Mouse (Mus musculus) embryonic facial prominence, embryonic 15.5 days (tissue): Measurements from ENCODE around the gene Car10. TPM values are rescaled to one million over a fixed set of nuclear protein-coding genes. Genes with fewer than 3 reads are reported as not detected.

Experiments
- ATAC-seq: fragments of 200-750 bp; cut with Nextera tagmentation; 2 replicates; pipeline ENCODE4 v1.8.0; 2017; ENCODE audit warnings: low read depth, moderate TSS enrichment; ENCODE audit not compliant: insufficient number of reproducible peaks, low FRiP score, low TSS enrichment
- H3K27ac ChIP-seq: fragments of 300-500 bp; sonication (generic); replicated peaks from 2 replicates; pipeline ENCODE4 v1.5.1; 2015; ENCODE audit warnings: mild to moderate bottlenecking, inconsistent platforms
- H3K27me3 ChIP-seq: fragments of 300-500 bp; sonication (generic); 2 replicates; pipeline ENCODE4 v1.6.1; 2015; ENCODE audit warnings: inconsistent platforms
- H3K36me3 ChIP-seq: fragments of 300-500 bp; sonication (generic); 2 replicates; pipeline ENCODE4 v1.6.1; 2015; ENCODE audit warnings: mild to moderate bottlenecking, inconsistent platforms
- H3K4me1 ChIP-seq: fragments of 300-500 bp; sonication (generic); 2 replicates; pipeline ENCODE4 v1.6.1; 2015; ENCODE audit warnings: inconsistent platforms
- H3K4me2 ChIP-seq: fragments of 300-500 bp; sonication (generic); replicated peaks from 2 replicates; pipeline ENCODE4 v1.6.1; 2015; ENCODE audit warnings: mild to moderate bottlenecking, inconsistent platforms
- H3K4me3 ChIP-seq: fragments of 300-500 bp; sonication (generic); replicated peaks from 2 replicates; pipeline ENCODE4 v1.5.1; 2015; ENCODE audit warnings: mild to moderate bottlenecking, inconsistent platforms
- H3K9ac ChIP-seq: fragments of 300-500 bp; sonication (generic); 2 replicates; pipeline ENCODE4 v1.6.1; 2015; ENCODE audit warnings: inconsistent platforms
- H3K9me3 ChIP-seq: fragments of 300-500 bp; sonication (generic); replicated peaks from 2 replicates; pipeline ENCODE4 v1.6.1; 2016; ENCODE audit warnings: inconsistent platforms
- WGBS: fragments of 180-500 bp; shearing (Covaris S2); methylation state at CpG from one replicate; pipeline ENCODE4 v1.1.7; 2015; 5-methylcytosine and 5-hydroxymethylcytosine counted together
- polyA plus RNA-seq: library from polyadenylated mRNA; unstranded; fragments of >200 nt; fragmentation: Nextera tagmentation; extraction: Ambion mirVana; gene quantifications from 2 replicates; pipeline ENCODE4 v1.2.1, GENCODE M21; 2015

Gene Car10
- polyA plus RNA-seq, 1 experiment from 2014 or later = 3.1 TPM

GRCm38 (mm10) chr11:93590652-93591051, 492.8 kb downstream of the Car10 start:
- no peaks in the 10 kb centered on the region for H3K27me3 ChIP-seq

GRCm38 (mm10) chr11:93594033-93594432, 496.2 kb downstream of the Car10 start:
- no peak overlapping the region for H3K9ac ChIP-seq
- no peak overlapping the region for H3K27ac ChIP-seq
- no peaks in the 10 kb centered on the region for H3K9me3 ChIP-seq
- H3K27me3 ChIP-seq = no peaks in the 10 kb centered on the region
- no peak overlapping the region for H3K4me3 ChIP-seq
- H3K4me2 ChIP-seq = no peak overlapping the region
- H3K36me3 ChIP-seq = no peaks in the 10 kb centered on the region
- no peak for ATAC-seq
- WGBS = 19% methylated on average over 2 of the region's 2 CpGs
- H3K4me1 ChIP-seq = no peaks in the 10 kb centered on the region

More at GRCm38 (mm10) chr11:93590652-93591051, 492.8 kb downstream of the Car10 start:
- Histone ChIP-seq H3K9me3 (no peaks in the 10 kb centered on the region), H3K4me3 (no peak overlapping the region), H3K4me1 (no peaks in the 10 kb centered on the region), H3K36me3 (no peaks in the 10 kb centered on the region), H3K9ac (no peak overlapping the region), H3K4me2 (no peak overlapping the region), H3K27ac (no peak overlapping the region)
- ATAC-seq = no peak
- 74% methylated on average over 3 of the region's 3 CpGs for WGBS

GRCm38 (mm10) chr11:93598175-93598574, 500.3 kb downstream of the Car10 start:
- ATAC-seq = no peak
- Histone ChIP-seq H3K27ac (no peak overlapping the region), H3K4me1 (no peaks in the 10 kb centered on the region), H3K9ac (no peak overlapping the region), H3K27me3 (no peaks in the 10 kb centered on the region), H3K36me3 (no peaks in the 10 kb centered on the region), H3K4me3 (no peak overlapping the region), H3K4me2 (no peak overlapping the region), H3K9me3 (no peaks in the 10 kb centered on the region)
- 43% methylated on average over 4 of the region's 4 CpGs for WGBS

- WGBS = 74% methylated on average over 3 of the region's 3 CpGs
- Histone ChIP-seq H3K27me3 (no peaks in the 10 kb centered on the region), H3K4me1 (no peaks in the 10 kb centered on the region), H3K4me2 (no peak overlapping the region), H3K4me3 (no peak overlapping the region), H3K9me3 (no peaks in the 10 kb centered on the region), H3K9ac (no peak overlapping the region), H3K27ac (no peak overlapping the region), H3K36me3 (no peaks in the 10 kb centered on the region)
- ATAC-seq = no peak
Measured at GRCm38 (mm10) chr11:93599755-93600154, 501.9 kb downstream of the Car10 start.

GRCm38 (mm10) chr11:93603575-93603974, 505.7 kb downstream of the Car10 start:
- WGBS = 43% methylated on average over 1 of the region's 1 CpGs
- Histone ChIP-seq H3K9ac (no peak overlapping the region), H3K36me3 (no peaks in the 10 kb centered on the region), H3K4me2 (no peak overlapping the region), H3K27ac (no peak overlapping the region), H3K9me3 (no peaks in the 10 kb centered on the region), H3K4me1 (no peaks in the 10 kb centered on the region), H3K27me3 (no peaks in the 10 kb centered on the region), H3K4me3 (no peak overlapping the region)
- ATAC-seq = no peak

GRCm38 (mm10) chr11:93607111-93607510, 509.3 kb downstream of the Car10 start:
- H3K4me3 ChIP-seq = no peak overlapping the region
- WGBS = 64% methylated on average over 1 of the region's 1 CpGs
- no peak for ATAC-seq

GRCm38 (mm10) chr11:93608716-93609115, 510.9 kb downstream of the Car10 start:
- Histone ChIP-seq H3K4me3 (no peak overlapping the region), H3K36me3 (no peaks in the 10 kb centered on the region), H3K4me2 (no peak overlapping the region), H3K27ac (no peak overlapping the region), H3K9me3 (no peaks in the 10 kb centered on the region), H3K9ac (no peak overlapping the region), H3K4me1 (no peaks in the 10 kb centered on the region), H3K27me3 (no peaks in the 10 kb centered on the region)
- 41% methylated on average over 7 of the region's 7 CpGs for WGBS
- no peak for ATAC-seq

More at GRCm38 (mm10) chr11:93607111-93607510, 509.3 kb downstream of the Car10 start:
- no peaks in the 10 kb centered on the region for H3K4me1 ChIP-seq
- no peak overlapping the region for H3K27ac ChIP-seq
- H3K9ac ChIP-seq = no peak overlapping the region
- no peak overlapping the region for H3K4me2 ChIP-seq
- H3K9me3 ChIP-seq = no peaks in the 10 kb centered on the region
- H3K27me3 ChIP-seq = no peaks in the 10 kb centered on the region
- H3K36me3 ChIP-seq = no peaks in the 10 kb centered on the region

- Histone ChIP-seq H3K9ac (no peak overlapping the region), H3K27ac (no peak overlapping the region), H3K27me3 (no peaks in the 10 kb centered on the region), H3K4me2 (no peak overlapping the region), H3K4me1 (no peaks in the 10 kb centered on the region), H3K36me3 (no peaks in the 10 kb centered on the region), H3K4me3 (no peak overlapping the region), H3K9me3 (no peaks in the 10 kb centered on the region)
- 81% methylated on average over 4 of the region's 4 CpGs for WGBS
- ATAC-seq = no peak
Measured at GRCm38 (mm10) chr11:93612071-93612470, 514.2 kb downstream of the Car10 start.

- Histone ChIP-seq H3K4me3 (no peak overlapping the region), H3K4me1 (no peaks in the 10 kb centered on the region), H3K9ac (no peak overlapping the region), H3K36me3 (no peaks in the 10 kb centered on the region), H3K4me2 (no peak overlapping the region), H3K9me3 (no peaks in the 10 kb centered on the region), H3K27ac (no peak overlapping the region), H3K27me3 (no peaks in the 10 kb centered on the region)
- ATAC-seq = no peak
Measured at GRCm38 (mm10) chr11:93614851-93615250, 517.0 kb downstream of the Car10 start.

- Histone ChIP-seq H3K9me3 (no peaks in the 10 kb centered on the region), H3K27me3 (no peaks in the 10 kb centered on the region), H3K36me3 (no peaks in the 10 kb centered on the region), H3K4me1 (no peaks in the 10 kb centered on the region), H3K27ac (no peak overlapping the region), H3K9ac (no peak overlapping the region), H3K4me2 (no peak overlapping the region), H3K4me3 (no peak overlapping the region)
- ATAC-seq = no peak
- WGBS = 79% methylated on average over 5 of the region's 5 CpGs
Measured at GRCm38 (mm10) chr11:93623605-93624004, 525.8 kb downstream of the Car10 start.

GRCm38 (mm10) chr11:93639410-93639809, 541.6 kb downstream of the Car10 start:
- Histone ChIP-seq H3K27me3 (no peaks in the 10 kb centered on the region), H3K4me3 (no peak overlapping the region), H3K27ac (no peak overlapping the region), H3K4me1 (no peaks in the 10 kb centered on the region), H3K9me3 (no peaks in the 10 kb centered on the region), H3K36me3 (no peaks in the 10 kb centered on the region), H3K4me2 (no peak overlapping the region), H3K9ac (no peak overlapping the region)
- no peak for ATAC-seq
- WGBS = 72% methylated on average over 3 of the region's 3 CpGs

GRCm38 (mm10) chr11:93640954-93641353, 543.1 kb downstream of the Car10 start:
- Histone ChIP-seq H3K4me3 (no peak overlapping the region), H3K9me3 (no peaks in the 10 kb centered on the region), H3K4me1 (no peaks in the 10 kb centered on the region), H3K27me3 (no peaks in the 10 kb centered on the region), H3K27ac (no peak overlapping the region), H3K36me3 (no peaks in the 10 kb centered on the region), H3K9ac (no peak overlapping the region), H3K4me2 (no peak overlapping the region)
- WGBS = 74% methylated on average over 5 of the region's 5 CpGs
- no peak for ATAC-seq
